Mouse (Mus musculus): ENCODE data around the gene Xpnpep1. TPM values are rescaled to one million over a fixed set of nuclear protein-coding genes. Genes with fewer than 3 reads are reported as not detected.

The Xpnpep1 gene
- total RNA-seq, 2 experiments from 2014 or later, result 67.1 to 72.6 TPM

DNA sequence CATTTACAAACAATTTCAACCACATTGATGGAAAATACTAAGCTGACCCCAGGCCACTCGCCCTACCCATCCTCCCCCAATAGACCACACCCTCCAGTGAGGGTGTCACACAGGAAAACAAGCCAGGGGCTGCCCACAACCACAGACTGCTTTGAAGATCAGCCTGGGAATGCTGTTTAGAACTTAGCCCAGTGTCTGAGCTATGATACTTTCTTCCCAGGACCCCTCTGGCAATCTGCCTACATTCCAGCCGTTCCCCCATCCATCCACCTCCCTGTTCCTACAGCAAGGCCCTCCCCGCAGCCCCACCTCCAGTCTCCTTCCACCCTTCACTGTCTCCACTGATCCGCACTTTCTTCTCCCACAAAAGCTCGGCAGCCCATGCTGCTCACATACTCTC, 29.1 kb downstream of the Xpnpep1 start:
- no peak for DNase-seq (ENCODE audit: extremely low spot score in 1 of 2, low spot score in 2 of 2)
- no peak overlapping the region for H3K4me3 ChIP-seq
- H3K27ac ChIP-seq, result peak overlapping the region; percentile 4; the same call in 1 of the 2 replicates
- intact Hi-C loops (cut with DNase I), result loop anchor here (5.0 kb wide), 1 partner anchor 231 kb away; no protein-coding TSS in a partner anchor
- no peak for TF ChIP-seq CTCF (IDR thresholded peaks at IDR 0.05)

DNA sequence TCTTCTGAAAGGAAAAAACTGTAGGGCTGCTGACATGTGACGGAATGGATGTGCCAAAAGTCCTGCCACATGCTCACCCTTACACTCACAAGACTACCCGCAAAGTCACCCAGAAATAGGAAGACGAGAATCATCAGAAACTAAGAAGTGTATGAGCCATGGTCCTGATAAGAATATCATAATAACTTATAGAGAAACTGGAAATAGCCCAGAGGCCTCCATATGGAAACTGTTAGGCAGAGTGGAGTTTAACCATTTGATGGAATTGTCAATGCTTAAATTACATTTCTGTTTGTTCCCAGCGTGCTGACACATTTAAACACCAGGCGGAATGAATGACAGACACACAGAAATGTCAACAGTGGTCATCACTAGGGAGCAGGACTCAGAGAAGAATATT, 31.1 kb downstream of the Xpnpep1 start:
- no peak overlapping the region for H3K4me3 ChIP-seq
- no peak for DNase-seq (ENCODE audit: extremely low spot score in 1 of 2, low spot score in 2 of 2)
- TF ChIP-seq CTCF (IDR thresholded peaks at IDR 0.05), result no peak
- intact Hi-C loops (cut with DNase I), result loop anchor here (1.0 to 5.0 kb wide), 4 partner anchors 133 to 358 kb away; partner anchors contain the start of genes Add3 and Mxi1
- H3K27ac ChIP-seq, result no peak overlapping the region

DNA sequence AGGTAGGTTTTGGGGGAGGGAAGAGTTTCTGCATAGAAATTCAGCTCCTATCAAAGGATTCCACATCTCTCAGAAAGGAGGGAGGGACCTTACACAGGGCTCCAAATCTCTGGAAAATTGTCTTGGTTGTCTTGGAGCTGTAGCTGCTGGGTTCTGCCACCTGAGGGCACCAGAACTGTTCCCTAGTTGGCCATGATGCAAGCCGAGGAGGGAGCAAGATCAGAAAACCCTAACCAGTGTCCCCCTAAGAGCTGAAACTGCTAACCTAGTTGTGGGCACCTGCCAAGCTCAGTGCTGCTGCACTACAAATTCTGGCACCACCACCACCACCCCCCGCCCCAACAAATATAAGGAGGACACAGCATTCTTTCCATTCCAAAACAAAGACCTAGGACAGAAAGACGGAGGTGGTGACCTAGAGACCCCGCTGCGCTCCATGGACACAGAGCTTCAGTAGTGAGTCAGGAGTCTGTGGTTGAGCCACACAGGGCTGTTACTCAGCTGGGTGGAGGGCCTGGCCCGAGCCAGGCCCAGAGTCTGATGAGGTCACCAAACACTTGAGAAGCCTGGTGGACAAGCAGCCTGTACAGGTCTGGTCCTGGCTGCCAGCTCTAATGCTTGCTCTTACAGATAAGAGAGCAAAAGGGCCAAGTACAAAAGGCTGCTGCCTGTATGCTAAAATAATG, 31.9 kb downstream of the Xpnpep1 start:
- no peak overlapping the region for H3K27ac ChIP-seq
- intact Hi-C loops (cut with DNase I), result loop anchor here (1.0 to 5.0 kb wide), 4 partner anchors 134 to 359 kb away; partner anchors contain the start of genes Add3 and Mxi1
- TF ChIP-seq CTCF (IDR thresholded peaks at IDR 0.05), result peak; percentile 85
- DNase-seq (ENCODE audit: extremely low spot score in 1 of 2, low spot score in 2 of 2), result peak; percentile 76 to 78
- H3K4me3 ChIP-seq, result no peak overlapping the region

DNA sequence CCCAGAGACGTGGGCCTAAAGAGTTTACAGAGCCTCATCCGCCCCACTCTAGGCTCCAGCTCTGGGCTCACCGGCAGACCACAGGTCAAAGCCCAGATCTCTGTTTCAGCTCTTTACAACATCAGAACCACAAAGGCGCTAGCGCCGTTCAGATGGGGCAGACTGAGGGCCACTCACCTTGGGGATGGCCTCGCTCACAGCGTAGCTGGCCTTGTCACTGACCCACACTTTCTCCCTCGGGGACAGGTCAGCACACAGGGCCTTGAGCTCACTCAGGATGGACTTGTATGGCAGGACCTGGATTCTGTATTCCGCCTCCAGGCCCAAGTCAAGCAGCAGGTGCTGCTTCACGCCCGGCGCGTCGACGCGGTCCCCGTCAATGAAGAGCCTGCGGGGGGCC, 34.0 kb downstream of the Xpnpep1 start:
- no peak for TF ChIP-seq CTCF (IDR thresholded peaks at IDR 0.05)
- intact Hi-C loops (cut with DNase I), result loop anchor here (5.0 kb wide), 3 partner anchors 136 to 361 kb away; partner anchors contain the start of gene Add3
- no peak overlapping the region for H3K27ac ChIP-seq
- DNase-seq (ENCODE audit: extremely low spot score in 1 of 2, low spot score in 2 of 2), result no peak
- H3K4me3 ChIP-seq, result no peak overlapping the region

DNA sequence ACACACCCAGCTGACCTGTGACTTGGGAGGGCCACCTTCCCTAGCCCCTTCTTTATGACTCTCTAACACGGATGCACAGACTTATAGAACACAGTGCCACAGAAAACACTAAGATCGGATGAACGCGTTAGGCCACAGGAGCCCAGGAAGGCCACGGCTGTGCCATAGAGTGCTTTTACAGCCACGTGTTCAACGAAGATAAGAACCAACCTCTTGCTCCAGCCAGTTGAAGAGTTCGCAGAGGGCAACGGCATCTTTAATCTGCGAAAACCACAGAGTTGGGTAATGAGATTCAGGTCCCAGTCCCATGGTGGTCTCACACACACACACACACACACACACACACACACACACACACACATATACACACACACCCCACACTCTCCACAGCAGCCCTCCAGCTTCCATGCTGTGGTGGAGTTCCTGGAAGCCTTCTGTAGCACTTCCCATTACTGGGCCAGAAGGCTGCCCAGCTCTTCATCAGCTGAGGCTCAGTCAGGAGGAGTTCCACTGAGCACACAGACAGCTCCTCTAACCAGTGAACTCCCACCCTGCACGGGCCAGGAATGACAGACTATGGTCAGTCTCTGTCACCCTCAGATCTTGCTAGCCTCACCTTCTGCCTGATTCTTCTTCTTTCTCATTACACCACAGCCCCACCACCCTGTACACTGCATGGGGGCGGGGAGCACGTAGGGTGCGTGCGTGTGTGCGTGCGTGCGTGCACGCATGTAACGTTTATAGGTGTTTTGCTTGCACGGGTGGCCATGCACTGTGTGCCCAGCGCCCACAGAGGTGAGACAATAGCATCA, 36.3 kb downstream of the Xpnpep1 start:
- no peak for TF ChIP-seq CTCF (IDR thresholded peaks at IDR 0.05)
- intact Hi-C loops (cut with DNase I), result no loop called here
- no peak overlapping the region for H3K27ac ChIP-seq
- H3K4me3 ChIP-seq, result no peak overlapping the region
- no peak for DNase-seq (ENCODE audit: extremely low spot score in 1 of 2, low spot score in 2 of 2)

DNA sequence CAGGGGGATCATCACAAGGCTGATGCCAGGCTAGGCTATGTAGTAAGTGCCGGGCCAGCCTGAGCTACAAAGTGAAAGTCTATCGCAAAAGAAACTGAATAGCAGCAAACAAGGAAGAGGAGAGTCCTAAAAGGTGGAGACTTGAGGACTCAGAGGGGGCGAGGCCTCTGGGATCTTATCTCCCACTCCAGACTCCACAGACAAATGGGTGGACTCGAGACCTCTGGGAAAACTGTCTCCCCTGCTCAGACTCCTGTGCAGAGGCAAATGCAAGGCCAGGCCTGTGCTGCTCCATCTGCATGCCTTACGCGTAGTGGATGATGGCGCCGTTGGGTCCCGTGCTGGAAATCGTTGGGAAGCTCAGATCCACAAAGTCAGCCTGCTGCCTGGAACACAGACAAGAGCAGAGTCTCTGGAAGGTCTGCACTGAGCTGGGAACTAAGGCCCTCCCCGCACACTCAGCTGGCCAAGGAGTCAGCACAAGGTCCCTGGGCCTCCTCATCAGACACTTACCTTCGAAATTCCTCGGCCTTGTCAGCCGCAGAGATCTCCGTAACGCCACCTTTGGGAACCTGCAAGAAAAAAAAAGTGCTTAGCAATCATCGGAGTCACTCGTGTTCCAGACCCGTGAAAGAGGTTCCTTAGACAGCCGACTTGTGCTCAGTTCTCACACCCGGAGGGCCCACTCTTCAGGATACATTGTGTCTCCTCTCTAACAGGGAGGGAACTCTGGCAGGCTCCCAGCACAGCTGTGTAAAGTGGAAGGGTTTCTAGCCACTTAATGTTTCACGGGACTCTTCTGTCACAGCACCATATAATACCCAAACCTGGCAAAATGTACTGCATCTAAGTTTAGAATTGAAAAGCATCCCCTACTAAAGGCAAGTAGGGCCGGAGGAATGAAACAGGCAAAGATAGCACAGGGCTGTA, 37.6 kb downstream of the Xpnpep1 start:
- intact Hi-C loops (cut with DNase I), result no loop called here
- no peak for TF ChIP-seq CTCF (IDR thresholded peaks at IDR 0.05)
- no peak for DNase-seq (ENCODE audit: extremely low spot score in 1 of 2, low spot score in 2 of 2)
- Histone ChIP-seq H3K27ac (no peak overlapping the region), H3K4me3 (no peak overlapping the region)

DNA sequence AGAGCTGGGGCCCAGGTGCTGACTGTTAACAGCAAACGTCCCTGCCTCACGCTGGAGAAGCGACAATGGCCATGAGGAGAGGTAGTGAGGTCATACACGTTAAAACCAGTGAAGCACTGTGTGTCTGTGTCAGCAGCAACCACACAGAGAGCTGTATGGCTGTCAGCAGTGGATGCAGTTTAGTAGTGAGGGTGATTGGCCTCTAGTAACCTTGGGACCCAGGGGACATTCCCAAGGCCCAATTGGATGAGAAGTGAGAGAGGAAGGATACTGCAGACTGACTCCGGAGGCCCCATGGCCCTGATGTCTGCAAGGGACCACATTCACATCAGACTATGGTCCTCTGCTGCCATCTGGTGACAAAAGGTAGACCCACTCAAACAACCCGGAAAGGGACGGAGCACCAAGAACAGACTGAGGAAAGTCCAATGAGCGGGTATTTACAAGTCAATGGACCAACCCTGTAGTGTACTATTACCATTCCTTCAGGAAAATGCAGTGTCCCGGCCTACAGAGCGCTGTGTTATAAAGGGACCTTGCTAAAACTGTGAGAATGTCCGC, 47.1 kb downstream of the Xpnpep1 start:
- peak; percentile 73 for TF ChIP-seq CTCF (IDR thresholded peaks at IDR 0.05)
- no peak overlapping the region for H3K4me3 ChIP-seq
- peak; percentile 47 to 60 for DNase-seq (ENCODE audit: extremely low spot score in 1 of 2, low spot score in 2 of 2)
- intact Hi-C loops (cut with DNase I), result no loop called here
- H3K27ac ChIP-seq, result no peak overlapping the region

DNA sequence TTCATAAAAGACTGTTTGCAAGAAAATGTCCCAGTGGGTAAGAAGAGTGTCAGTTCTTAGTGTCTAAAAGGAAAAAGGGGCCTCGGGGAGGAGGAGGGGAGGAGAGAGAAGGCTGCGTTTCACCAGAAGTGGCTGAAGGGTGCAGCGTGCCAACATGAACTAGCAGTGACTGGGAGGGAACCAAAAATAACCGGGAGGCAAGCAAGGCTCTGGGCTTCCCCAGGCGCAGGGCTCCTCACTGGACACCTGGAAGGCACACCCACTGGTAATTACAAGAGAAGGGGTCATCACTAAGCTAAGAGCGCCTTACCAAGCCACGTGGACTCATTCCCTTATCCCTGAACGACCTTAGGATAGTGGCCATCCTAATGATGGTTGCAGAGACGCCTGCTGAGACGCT, 48.1 kb downstream of the Xpnpep1 start:
- no peak for TF ChIP-seq CTCF (IDR thresholded peaks at IDR 0.05)
- no peak for DNase-seq (ENCODE audit: extremely low spot score in 1 of 2, low spot score in 2 of 2)
- intact Hi-C loops (cut with DNase I), result no loop called here
- Histone ChIP-seq H3K27ac (no peak overlapping the region), H3K4me3 (no peak overlapping the region)

DNA sequence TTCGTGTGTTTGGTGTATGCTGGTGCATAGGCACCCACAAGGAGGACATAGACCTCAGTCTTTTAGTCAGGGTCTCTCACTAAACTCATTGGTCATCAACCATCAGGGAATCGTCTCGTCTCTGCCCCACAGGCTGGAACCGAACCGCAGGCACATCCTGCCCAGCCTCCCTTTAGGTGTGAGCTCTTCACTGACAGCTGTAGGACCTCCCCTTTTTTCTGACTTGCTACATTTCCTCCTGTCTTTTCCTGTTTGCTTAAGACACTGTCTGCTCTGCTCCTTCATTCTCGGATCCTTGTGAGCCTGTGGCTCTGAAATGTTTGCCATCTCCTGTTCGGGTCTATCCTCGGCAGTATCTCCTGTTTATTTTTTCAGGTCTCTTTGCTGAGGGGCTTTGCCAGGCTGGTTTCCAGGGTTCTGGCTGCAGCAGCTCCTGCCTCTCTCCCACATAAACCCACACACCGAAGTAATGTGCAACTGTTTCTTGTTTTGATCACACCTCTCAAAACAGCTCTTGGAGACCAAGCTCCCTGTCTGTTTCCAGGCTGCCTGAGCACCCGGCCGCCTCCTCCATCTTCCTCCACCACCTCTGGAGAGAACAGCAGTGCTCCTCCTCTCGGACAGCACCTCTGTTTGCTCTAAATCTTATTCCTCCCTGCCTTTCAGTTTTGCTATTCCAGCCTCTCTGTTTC, 60.8 kb downstream of the Xpnpep1 start:
- DNase-seq (ENCODE audit: extremely low spot score in 1 of 2, low spot score in 2 of 2), result no peak
- Histone ChIP-seq H3K27ac (no peak overlapping the region; the same call in 1 of the 2 replicates), H3K4me3 (no peak overlapping the region)
- intact Hi-C loops (cut with DNase I), result loop anchor here (5.0 kb wide), 1 partner anchor 252 kb away; no protein-coding TSS in a partner anchor
- TF ChIP-seq CTCF (IDR thresholded peaks at IDR 0.05), result no peak

DNA sequence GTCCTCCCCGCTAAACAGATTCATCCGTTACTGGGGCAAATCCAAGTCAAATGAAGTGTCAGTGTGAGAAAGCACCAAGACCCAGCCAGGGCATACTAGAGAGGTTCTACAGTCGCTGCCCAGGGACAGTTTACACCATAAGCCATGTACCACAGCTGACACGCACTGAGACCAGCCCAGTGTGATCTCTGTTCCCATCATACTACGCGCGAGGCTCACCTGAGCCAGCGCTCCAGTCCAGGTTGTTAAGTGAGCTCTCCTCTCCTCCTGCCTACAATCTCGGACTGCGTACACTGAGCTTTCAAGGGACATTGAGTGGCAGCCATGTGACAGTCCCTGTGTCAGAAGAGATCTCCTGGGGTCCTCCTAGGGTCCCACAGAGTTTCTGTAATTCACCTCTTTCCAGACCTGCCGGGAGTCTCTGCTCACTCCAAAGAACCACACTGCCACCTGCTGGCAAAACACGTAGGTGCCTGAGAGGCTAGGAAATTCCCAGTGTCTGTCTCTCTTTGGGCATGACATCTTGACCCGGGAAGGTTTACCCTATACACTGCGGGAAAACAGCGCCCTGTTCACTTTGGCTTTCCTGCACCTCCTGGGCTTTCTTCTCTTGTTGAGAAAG, 64.3 kb downstream of the Xpnpep1 start:
- intact Hi-C loops (cut with DNase I), result loop anchor here (2.0 to 5.0 kb wide), 3 partner anchors 248 to 781 kb away; no protein-coding TSS in a partner anchor
- TF ChIP-seq CTCF (IDR thresholded peaks at IDR 0.05), result peak; percentile 91
- H3K27ac ChIP-seq, result no peak overlapping the region
- no peak overlapping the region for H3K4me3 ChIP-seq
- peak; percentile 76 to 88 for DNase-seq (ENCODE audit: extremely low spot score in 1 of 2, low spot score in 2 of 2)

All from left cerebral cortex, adult 2 months (tissue).